Mouse (Mus musculus): Measurements from ENCODE around the gene Serinc4.

Serinc4 gene

DNA sequence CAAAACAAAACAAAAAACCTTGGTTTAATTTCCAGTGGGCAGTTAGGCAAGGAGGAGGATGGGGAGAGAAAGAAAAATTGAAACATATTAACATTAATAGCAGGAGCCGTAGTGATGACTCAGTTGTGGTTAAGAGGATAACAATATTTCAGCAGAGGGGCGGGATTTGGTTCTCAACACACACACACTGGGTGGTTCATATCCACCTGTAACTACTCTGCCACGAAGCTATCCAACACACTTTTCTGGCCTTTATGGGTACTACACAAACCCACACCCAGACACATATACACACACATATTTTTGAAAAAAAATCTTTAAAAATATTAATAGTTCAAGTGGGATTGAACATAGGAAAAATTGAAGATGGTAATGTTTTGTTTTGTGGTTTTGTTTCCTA is 9.6 kb downstream of the Serinc4 start:
- DNase-seq, result no peak

DNA sequence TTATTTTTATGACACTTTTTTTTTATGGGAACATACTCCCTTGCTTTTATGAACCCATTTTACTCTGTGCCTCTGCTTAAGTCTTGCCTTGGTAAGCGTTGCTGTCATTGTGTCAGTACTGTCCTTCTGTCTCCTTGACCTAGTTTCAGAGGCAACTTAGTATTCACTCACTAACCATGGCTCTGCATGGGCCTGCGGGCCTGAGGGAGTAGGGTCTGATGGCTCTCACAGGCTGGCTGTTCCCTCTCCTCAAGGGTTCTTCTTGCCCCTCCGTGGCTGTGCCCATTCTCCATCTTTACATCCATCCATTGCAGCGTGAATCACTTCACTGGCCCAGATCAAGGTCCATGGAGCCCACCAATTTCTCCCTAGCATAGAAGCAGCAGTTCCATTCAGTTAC is 10.1 kb downstream of the Serinc4 start:
- DNase-seq, result no peak

DNA sequence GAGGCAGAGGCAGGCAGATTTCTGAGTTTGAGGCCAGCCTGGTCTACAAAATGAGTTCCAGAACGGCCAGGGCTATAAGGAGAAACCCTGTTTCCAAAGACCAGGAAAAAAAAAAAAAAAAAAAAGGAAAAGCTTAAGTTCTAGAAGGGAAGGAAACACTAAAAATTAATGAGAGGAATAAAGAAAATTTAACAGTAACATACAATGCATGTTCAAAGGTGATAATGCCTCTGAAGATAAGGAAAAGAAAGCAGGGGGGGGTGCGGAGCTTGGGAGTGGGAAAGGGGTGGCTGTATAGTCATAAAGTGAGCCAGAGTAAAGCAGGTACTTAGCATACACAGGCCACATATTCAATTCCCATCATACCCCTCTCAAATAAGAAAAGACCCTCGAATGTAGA is 11.5 kb downstream of the Serinc4 start:
- no peak for DNase-seq

DNA sequence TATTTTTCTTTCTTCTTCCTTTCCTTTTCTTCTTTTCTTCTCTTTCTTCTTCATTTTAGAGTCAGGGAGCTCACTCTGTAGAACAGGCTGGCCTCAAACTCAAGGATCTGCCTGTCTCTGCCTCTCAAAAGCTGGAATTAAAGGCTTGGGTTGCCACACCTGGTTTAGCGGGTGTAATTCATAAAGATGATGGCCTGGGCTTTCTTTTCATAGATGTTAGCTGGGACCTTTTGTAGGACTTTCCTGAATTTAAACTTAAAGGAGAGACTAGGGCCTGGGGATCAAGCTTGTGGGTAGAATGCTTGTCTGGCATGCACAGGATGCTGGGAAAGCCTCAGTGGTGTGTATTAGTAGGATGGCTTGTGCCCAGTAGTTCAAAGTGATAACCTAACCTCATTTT is 12.4 kb downstream of the Serinc4 start, which contains the start of gene Ell3:
Gene Ell3 (minus strand): TSS at position 101 of the 400 bp plus-strand sequence.
- DNase-seq, result no peak

DNA sequence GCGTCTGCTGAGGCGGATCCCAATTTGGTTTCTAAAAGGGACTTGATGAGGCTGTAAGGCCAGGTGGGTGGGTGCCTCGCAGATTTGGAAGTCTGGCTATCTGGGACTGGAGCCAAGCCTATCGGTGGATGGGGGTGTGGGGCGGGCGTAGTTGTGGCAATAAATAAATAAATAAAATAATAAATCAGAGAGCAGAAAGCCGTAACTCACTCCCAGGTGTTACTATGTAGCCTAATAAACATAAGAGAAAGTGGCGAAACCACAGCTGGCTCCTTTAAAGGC is 13.6 kb downstream of the Serinc4 start:
- DNase-seq, result no peak

DNA sequence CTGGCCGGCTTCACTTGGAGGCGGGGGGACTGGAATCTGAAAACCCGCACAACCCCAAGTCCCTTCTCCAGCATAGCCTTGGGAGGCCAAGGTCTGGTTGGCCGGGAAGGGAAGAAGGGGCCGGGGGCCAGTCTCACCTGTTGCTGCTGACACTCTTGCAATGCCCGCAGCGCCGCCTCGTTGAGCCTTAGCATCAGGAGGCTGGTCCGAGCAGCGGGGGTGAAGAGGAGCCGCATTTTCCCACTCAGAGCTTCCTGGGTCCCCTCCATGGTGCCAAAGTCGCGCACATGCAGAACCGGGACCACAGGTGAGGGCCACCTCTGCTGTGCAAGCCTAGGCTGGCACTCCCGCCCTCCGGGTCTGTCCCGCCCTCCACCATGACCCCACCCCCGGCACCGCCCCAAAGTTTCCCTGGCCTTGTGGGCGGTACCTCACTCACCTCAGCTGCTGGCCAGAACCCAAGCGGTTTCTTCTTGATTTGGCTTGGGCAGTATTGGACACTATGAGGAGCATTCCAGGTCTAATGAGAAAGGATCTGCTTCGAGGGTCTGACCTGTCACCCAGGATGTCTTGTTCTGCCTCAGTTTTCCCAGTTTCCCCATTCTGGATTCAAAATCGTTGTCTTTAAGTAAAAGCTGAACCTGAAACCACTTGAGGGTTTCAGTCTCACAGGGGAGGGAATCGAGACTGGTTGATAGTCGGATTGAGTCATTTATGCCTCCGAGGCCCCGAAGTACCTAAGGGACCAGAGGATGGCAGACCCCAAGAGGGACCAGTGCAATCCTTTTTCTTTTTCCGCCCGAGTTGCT is 14.1 kb downstream of the Serinc4 start:
- peak; percentile 92 to 96 for DNase-seq

DNA sequence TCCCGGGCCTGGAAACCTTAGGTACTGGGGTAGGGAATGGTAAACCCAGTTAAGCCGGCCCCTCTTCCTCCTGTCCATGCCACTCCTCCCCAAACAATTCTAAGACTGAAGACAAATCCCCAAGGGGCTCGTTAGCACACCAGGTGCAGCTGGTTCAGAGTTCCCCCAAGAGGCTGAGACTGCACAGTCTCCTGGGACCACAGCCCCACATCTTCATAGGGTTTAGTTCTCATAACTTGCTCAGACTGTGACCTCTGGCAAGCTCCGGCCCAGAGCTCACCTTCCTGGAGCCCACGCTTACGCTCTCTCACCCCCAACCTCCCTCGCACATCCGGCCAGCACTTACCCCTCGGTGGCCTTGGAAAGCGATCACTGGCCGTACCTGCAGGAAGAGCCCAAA is 14.8 kb downstream of the Serinc4 start:
- no peak for DNase-seq

DNA sequence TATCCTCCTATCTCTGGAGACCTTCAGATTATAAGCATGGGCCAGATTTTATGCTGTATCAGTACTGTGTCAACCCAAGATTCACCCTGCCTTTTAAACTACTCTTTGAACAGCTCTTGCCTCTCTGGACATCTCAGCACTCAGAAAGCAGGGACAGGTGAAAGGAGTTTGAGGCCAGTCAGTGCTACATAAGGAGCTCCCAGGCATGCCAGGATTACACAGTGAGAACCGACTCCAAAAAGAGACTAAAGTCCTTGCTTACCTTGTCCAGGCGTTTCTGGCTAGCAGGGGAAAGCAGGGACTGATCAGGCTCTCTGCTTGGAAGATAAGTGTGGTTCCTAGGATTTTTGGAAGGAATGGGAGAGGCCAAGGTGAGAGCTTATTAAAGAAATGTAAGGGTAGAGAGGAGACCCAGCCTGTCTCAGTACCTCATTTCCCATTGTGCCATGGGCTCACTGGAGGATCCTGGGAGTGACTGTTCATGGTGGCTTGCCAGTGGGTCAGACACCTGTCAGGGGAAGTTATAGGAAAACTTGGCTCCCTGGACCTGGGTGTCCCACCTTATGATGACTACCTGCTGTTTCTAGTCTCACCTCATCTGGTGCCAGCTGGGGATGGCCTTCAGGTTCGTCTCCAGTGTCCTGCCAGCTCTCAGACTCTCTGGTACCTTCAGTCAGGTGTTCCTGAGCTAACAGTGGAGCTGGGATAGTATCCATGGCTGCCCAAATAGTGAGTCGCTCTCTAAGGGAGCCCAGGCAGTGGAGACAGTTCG is 15.6 kb downstream of the Serinc4 start:
- no peak for DNase-seq

DNA sequence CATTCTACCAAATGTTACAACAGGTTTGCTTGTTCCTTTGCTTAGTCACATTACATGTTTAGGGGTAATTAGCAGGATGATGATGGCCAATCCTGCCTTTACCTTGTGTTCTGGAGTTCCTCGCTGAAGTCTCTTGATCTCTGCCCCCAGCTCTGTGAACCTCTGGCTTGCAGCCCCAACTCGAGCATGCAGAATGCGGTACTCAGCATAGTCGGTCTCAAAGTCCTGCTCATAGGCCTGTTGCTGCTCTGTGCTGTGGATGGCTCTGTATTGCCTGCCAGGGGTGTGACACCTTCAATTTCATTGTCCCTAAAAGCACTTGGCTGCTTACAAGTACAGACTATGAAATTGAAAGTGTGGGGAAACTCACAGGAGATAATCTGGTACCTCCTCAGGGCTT is 16.8 kb downstream of the Serinc4 start:
- peak; percentile 79 to 82 for DNase-seq

DNA sequence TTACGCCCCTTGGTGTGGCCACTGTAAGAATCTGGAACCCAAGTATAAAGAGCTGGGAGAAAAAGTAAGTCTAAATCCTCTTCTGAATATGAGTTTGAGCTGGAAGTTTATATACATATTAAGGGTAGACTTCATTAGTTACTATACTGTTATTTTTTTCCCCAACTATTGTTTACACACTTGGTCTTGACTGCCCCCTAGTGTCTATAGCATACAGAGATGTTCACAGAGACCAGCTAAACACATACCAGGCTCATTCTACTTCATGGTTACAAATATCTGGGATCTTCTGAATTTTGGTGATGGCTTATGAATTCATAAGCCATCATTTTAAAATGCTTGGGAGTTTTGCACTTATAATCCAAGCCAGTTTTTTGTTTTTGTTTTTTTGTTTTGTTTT is 21.7 kb downstream of the Serinc4 start:
- DNase-seq, result no peak

DNA sequence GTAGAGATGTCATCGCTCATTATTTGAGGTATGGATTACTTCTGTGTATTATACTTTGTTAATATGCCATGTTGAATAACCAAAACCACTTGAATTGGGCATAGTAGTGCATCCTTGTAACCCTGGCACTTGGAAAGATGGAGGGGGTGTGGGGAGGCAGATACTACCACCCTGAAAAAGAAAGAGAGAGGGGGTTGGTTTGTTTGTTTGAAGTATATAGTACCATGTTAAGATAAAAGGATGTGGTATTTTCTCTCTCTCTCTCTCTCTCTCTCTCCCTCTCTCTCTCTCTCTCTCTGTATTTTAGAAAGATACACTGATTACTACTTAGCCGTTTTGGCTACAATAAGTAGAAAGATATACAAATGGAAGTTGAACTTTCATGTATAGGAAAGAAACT is 30.7 kb downstream of the Serinc4 start:
- DNase-seq, result no peak

DNA sequence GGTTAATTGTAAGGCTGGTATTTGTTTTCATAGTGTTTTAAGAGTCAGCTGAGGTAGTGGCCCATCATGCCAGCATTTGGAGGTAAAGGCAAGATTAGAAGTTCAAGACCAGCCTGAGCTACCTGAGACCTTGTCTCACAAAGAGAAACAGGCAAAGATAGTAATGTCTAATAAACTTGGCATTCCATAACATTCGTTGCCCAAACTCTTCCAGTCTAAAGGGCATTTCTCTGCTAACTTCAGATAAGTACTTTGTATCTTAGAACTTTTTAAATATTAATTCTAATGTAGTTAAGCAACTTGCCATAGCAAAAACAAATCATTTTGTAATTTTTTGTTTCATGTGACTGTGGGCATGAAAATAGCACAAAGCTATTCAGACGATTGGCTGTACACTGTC is 33.4 kb downstream of the Serinc4 start:
- no peak for DNase-seq

DNA sequence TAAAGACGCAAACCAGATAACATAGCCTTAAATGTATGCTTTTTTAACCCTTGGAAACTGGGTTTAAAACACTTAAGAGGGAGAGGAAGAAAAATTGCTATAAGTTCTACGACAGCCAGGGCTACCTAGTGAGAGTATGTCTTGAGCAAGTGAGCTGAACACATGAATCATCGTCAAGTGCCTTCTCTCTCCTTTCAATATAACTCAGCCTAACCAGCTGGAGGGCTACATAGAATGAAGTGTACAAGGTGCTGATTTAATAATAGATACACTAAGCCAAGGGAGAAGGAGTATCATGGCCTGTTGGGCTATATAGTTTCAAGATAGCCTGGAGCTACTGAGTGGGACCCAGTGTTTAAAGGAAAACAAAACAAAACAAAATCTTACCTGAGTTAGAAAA is 38.1 kb downstream of the Serinc4 start:
- no peak for DNase-seq

DNA sequence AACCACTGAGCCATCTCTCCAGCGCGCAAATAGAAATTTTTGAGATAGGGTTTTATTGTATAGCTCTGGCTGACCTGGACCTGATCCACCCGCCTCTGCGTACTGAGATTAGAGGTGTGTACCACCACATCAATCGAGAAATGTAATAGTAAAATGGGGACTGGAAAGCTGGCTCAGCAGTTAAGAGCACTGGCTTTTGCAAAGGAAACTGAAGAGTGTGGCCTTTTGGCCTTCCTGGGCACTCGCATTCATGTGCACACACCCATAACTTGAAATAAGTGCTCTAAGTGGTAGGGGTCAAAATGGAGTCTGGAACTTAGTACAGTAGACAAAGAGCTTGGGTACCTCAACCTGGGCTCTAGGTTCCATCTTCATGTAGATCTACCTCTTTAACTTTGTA is 40.2 kb downstream of the Serinc4 start:
- peak in 1 of 2 experiments; percentile 9 for DNase-seq

DNA sequence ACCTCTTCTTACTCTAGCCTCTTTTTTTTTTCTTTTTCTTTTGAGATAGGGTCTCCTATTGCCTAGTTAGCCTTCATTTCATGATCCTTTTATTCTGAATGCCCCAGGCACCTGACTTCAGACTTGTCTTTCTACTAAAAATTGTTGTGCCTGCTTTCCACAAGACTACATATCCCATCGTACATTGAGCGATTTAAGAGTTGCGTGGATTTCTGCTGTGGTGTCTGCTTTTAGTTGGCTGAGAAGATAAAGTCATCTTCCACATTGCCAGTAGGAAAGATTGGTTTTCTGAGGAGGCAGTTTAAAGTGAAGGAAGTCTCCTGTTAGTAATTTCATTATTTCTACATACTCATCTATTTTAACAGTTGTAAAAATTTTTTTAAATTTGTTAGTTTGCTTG is 41.0 kb downstream of the Serinc4 start:
- no peak for DNase-seq

DNA sequence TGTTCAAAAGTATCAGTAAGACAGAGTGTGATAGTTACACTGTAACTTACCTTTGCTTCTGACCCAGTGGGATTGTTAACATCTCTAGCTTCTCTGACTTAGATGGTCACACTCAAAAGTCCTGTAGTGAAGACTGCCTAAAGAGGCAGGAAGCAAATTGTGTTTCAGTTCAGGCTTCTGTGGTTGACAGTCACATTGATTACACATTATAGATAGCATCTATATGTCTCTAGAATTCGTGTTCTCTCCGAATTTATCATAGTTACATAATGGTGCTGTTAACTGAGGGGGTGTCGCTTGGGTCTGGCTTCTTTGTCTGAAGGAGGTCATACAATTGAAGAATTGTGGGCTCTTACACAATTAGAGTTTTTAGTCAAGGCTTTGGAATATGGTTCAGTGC is 41.5 kb downstream of the Serinc4 start:
- no peak for DNase-seq

DNA sequence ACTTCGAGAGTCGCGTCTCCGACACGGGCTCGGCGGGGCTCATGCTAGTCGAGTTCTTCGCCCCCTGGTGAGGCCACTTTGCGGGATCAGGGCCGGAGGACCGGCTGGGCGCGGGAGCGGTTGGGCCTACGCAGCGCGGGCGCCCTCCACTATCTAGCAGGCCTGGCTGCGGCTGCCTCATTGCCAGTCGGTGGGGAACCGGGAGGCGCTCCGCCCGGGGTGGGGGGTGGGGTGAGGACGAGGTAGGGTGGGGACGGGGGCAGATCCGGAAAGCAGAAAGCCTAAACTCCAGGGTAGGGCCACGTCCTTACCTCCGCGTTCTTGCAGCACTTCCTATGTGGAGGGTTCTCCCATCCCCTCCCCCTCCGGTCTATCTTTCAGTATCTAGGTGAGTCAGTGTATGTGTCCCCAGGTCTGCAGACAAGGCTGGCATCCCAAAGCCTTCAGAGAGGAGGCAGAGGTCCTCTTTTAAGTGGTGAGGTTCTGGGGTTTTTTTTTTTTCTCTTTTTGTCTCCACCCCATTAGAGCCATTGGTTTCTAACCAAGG is 42.4 kb downstream of the Serinc4 start:
- DNase-seq, result peak; percentile 52 to 59

DNA sequence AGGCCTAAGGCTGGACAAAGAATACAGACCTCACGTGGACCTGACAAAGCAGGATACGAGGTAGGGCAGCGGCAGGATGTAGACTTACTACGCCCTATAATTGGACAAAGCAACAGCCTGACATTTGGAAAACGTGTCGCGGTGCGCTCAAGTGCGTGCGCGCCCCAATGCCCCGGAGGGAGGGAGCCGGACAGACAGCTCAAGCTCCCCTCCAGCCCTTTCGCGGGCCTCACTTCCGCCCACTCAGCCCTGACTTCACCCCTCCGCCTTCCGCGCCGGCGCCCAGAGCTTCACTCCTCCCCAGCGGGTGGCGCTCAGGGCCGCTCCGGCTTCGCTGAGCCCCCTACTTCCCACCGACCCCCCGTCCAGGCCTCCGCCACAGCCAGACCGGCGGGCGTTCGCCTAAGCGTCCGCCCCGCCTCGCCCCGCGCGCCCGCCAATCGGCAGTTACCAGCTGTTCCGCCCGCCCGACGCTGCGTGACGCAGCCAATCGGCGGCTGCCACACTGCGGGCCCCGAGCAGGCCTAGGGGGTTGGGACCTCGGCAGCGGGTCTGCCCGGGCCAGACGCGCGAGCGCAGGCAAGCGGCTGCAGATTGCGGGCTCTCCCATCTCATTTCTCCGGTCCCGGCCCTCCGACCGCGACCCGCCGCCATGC is 43.1 kb downstream of the Serinc4 start, which contains the start of the genes Pdia3 and Catsper2:
Gene Pdia3 (plus strand): TSS at position 389 of the 656 bp plus-strand sequence.
Gene Catsper2 (minus strand): TSS at position 406 of the 656 bp plus-strand sequence.
- DNase-seq, result peak; percentile 97 to 98

DNA sequence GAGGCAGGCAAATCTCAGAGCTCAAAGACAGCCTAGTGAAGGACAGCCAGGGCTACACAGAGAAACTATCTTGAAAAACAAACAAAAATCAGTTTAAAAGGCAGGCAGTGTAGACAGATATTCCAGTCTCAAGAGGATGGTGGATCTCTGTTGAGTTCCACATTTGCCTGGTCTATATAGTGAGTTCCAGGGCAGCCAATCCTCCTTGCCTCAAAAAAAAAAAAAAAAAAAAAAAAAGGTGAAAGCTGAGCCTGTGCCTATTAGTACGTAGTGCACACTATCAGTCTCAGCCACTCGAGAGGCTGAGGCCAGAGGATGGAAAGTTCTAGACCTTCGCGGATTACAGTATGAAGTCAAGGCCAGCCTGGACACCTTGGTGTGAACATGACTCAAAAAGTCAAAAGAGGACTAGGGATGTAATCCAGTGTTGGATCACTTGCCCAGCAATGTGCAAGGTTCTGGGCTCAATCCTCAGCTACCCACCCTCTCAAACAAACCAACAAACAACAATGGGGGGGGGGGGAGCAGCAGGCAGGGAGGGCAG is 43.7 kb downstream of the Serinc4 start:
- DNase-seq, result peak in 1 of 2 experiments; percentile 31

DNA sequence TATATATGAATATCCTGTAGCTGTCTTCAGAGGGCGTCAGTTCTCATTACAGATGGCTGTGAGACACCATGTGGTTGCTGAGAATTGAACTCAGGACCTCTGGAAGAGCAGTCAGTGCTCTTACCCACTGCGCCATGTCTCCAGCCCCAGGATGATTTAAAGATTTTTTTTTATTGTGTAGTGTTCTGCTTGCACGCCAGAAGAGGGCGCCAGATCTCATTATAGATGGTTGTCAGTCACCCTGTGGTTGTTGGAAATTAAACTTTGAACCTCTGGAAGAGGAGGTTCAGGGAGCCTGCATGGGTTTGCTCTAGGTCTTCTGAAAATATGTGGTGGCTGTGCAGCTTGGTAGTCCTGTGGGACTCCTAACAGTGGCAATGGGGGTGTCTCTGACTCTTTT is 48.4 kb downstream of the Serinc4 start:
- DNase-seq, result peak; percentile 31 to 79

DNA sequence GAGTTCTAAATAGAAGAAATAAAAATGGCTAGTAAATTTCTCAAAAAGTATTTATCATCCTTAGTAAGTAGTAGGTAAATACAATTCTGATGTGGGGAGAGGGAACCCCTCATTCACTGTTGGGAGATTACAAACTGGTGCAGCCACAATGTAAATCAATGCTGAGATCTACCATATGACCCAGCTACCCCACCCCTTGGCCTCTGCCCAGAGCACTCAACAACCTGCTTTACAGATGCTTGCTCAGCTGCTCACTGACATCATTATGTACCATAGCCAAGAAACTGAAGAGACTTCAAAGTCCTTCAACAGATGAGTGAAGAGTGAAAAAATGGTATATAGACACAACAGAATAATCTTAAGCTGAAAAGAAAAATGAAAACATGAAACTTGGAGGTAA is 53.3 kb downstream of the Serinc4 start:
- DNase-seq, result peak; percentile 27 to 41

DNA sequence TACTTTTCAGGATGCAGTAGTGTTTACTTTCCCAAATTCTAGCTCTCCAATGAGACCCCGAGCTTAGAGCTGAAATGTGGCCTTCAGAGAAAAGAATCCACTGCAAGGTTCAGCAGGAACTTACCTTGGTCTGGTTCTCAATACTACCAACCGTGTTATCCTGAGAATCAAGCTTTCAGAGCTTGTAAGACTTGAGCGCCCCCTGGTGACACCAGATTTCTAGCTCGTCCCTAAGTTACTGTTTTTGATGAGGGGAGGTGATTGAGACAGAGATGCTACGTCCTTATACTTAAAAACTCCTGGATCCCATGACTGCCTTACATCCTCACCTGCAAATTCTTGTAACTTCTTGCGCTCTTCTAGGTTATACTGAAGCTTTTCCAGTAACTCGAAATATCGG is 60.0 kb downstream of the Serinc4 start:
- DNase-seq, result peak; percentile 74 to 95

Measured in kidney, postnatal 36 days (tissue).